Mouse (Mus musculus): ENCODE measurements at regions not wholly inside any gene's neighbourhood (a gene's known extent, or its start where the extent isn't known, plus 50 kb on each side); places are given as distances from the start of the nearest gene placed in this dataset.
A peak's percentile ranks its signal among the peaks of the same experiment; 100 is the strongest.
"Not testable (repeated sequence)": the region's sequence is repeated elsewhere in the genome, so short reads cannot be mapped to it uniquely, and the experiment has no call there.

DNA sequence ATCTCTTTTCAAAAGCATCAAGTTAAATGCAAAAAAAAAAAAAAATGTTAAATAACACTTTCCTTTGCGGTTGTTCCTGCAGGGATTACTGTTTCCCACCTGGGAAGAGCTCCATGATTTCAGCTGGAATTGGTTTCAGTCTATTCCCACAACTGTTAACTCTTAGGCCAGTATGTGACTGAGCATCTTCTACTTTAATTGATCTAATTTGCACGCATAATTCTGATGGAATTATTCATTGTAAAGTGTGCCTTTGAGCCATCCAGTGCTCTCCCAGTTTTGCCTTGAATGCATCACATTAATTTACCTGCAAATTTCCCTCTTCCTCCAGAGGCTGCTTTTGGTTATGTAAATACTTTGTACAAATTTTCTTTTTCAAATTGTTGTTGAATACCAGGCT, 114.4 kb upstream of the Bet1 start:
- Histone ChIP-seq H3K36me3 (ENCODE audit: control insufficient read depth, insufficient read depth, low read length) (no peaks in the 10 kb centered on the region), H3K4me2 (ENCODE audit: low read length) (no peak overlapping the region), H3K9ac (replicated peaks; ENCODE audit: low read length) (no peak overlapping the region), H3K4me1 (ENCODE audit: control insufficient read depth, insufficient read depth, low read length) (peaks cover 3% of the 10 kb centered on the region; the same call in 1 of the 2 replicates), H3K27ac (replicated peaks; ENCODE audit: low read depth, low read length) (no peak overlapping the region), H3K27me3 (ENCODE audit: control insufficient read depth, insufficient read depth, low read length) (no peaks in the 10 kb centered on the region), H3K9me3 (ENCODE audit: control insufficient read depth, low read length) (no peaks in the 10 kb centered on the region), H3K4me3 (replicated peaks; ENCODE audit: low read depth, low read length) (no peak overlapping the region)
- 55% methylated on average over 2 of the region's 2 CpGs for WGBS
- ATAC-seq (ENCODE audit: low FRiP score, low TSS enrichment) (peak; percentile 53; the same call in 1 of the 2 replicates), DNase-seq (peak; percentile 24)

DNA sequence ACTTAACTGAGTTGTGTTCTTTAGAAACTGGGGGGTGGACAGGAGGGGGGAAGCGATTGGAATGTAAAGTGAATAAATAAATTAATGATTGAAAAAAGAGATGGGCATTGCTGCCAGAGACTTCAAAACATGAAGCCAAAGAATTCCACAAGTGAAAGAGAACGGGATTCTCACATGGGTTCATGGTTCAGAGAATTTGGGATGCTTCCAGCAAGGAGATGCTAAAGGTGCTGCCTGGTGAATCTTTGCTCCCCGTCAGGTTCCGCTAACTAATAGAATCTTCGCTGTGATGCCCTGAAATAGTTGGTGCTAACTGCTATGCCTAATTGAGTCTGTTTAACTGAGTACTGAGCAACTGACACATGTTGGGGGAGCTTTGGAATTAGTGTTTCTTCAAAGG, 118.9 kb upstream of the Bet1 start:
- Histone ChIP-seq H3K4me2 (ENCODE audit: low read length) (no peak overlapping the region), H3K4me1 (ENCODE audit: control insufficient read depth, insufficient read depth, low read length) (peaks cover 3% of the 10 kb centered on the region; the same call in 1 of the 2 replicates), H3K27ac (replicated peaks; ENCODE audit: low read depth, low read length) (no peak overlapping the region), H3K9ac (replicated peaks; ENCODE audit: low read length) (no peak overlapping the region), H3K36me3 (ENCODE audit: control insufficient read depth, insufficient read depth, low read length) (no peaks in the 10 kb centered on the region), H3K27me3 (ENCODE audit: control insufficient read depth, insufficient read depth, low read length) (no peaks in the 10 kb centered on the region), H3K4me3 (replicated peaks; ENCODE audit: low read depth, low read length) (no peak overlapping the region), H3K9me3 (ENCODE audit: control insufficient read depth, low read length) (no peaks in the 10 kb centered on the region)
- no peak for DNase-seq
- 90% methylated on average over 5 of the region's 5 CpGs for WGBS
- ATAC-seq (ENCODE audit: low FRiP score, low TSS enrichment), result no peak

DNA sequence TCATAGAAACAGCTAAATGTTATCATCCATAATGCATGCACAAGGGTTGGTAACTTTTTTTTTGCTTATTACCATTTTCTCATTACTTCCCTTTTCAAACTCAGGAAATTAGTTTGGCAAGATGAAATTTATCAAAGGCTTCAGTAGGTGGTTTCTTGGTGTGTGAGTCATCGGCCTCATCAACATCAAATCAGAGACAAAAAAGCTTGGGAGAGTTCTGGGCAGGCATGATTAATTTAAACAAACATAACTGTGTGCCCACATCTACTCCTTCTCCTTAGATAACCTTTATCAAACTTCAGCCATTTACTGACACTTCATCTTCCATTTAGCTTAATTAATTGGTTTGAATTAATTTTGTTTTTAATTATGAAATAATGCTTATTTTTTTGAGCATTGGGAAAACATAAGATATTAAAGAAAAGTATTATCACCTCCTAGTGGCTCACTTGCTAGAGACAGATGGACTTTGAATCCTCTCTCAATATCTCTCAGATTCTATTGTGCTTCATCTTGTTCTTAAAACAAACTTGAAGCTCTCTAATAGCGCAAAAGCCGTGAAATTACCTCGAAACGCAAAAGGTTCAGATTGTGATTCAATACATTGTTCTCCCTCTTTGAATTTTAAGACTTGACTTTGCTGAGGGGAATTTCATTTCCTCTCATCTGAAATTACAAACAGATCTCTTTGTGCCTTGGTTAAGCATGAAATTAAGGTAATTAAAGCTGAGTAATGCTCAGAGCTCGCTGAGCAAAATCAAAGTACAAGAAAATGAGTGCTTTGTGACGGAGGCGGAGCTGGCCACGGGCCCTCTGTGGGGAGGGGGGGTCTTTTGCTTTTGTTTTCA, 158.7 kb upstream of the Bet1 start:
- Histone ChIP-seq H3K27ac (replicated peaks; ENCODE audit: low read depth, low read length) (no peak overlapping the region), H3K27me3 (ENCODE audit: control insufficient read depth, insufficient read depth, low read length) (no peaks in the 10 kb centered on the region), H3K4me3 (replicated peaks; ENCODE audit: low read depth, low read length) (no peak overlapping the region), H3K9ac (replicated peaks; ENCODE audit: low read length) (no peak overlapping the region), H3K4me1 (ENCODE audit: control insufficient read depth, insufficient read depth, low read length) (no peaks in the 10 kb centered on the region), H3K4me2 (ENCODE audit: low read length) (no peak overlapping the region), H3K9me3 (ENCODE audit: control insufficient read depth, low read length) (0 out of 2 replicates have a peak, but pooled peaks cover 2% of the 10 kb centered on the region), H3K36me3 (ENCODE audit: control insufficient read depth, insufficient read depth, low read length) (no peaks in the 10 kb centered on the region)
- ATAC-seq (ENCODE audit: low FRiP score, low TSS enrichment) (peak; percentile 37; the same call in 1 of the 2 replicates), DNase-seq (peak; percentile 55)
- 14% methylated on average over 9 of the region's 9 CpGs for WGBS

DNA sequence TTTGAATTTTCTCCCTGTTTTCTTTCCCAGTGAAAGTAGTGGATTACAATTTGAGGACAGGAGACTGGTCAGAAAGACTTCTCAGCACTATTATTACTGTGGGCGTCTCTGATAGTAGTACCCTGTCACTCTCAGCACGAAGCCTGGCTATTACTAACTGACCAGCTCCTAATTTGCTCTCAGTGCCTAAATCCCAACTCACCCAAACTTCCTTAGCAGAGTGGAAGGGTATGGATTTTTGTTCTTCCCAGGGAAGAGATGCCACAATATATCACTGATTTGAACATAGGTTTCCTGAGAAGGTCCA, 159.3 kb upstream of the Bet1 start:
- Histone ChIP-seq H3K27me3 (ENCODE audit: control insufficient read depth, insufficient read depth, low read length) (no peaks in the 10 kb centered on the region), H3K9ac (replicated peaks; ENCODE audit: low read length) (no peak overlapping the region), H3K4me1 (ENCODE audit: control insufficient read depth, insufficient read depth, low read length) (no peaks in the 10 kb centered on the region), H3K4me2 (ENCODE audit: low read length) (no peak overlapping the region), H3K36me3 (ENCODE audit: control insufficient read depth, insufficient read depth, low read length) (no peaks in the 10 kb centered on the region), H3K9me3 (ENCODE audit: control insufficient read depth, low read length) (0 out of 2 replicates have a peak, but pooled peaks cover 2% of the 10 kb centered on the region), H3K4me3 (replicated peaks; ENCODE audit: low read depth, low read length) (no peak overlapping the region), H3K27ac (replicated peaks; ENCODE audit: low read depth, low read length) (no peak overlapping the region)
- ATAC-seq (ENCODE audit: low FRiP score, low TSS enrichment), result no peak
- WGBS, result 22% methylated on average over 2 of the region's 2 CpGs
- DNase-seq, result no peak

DNA sequence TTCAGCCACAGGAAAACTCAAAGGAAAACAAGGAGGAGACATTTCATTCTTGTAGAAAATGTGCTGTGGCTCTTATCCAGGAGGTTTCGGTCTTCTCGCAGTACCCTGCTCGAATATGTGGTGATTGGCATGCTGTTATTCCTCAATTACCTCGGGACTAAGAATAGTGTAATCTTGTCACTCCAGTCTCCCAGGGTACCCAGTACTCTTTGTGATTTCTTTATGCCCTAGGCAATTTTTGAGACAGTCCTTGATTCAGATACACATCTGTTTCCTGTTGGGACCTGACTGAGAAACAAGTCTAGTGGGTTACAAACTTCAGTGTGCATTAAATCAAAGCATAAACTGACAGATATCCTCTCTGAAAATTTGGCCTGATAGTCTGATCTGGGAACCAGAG, 189.8 kb upstream of the Bet1 start:
- no peak for ATAC-seq (ENCODE audit: low FRiP score, low TSS enrichment)
- no peak overlapping the region for H3K4me3 ChIP-seq (replicated peaks; ENCODE audit: low read depth, low read length)
- DNase-seq, result no peak
- H3K36me3 ChIP-seq (ENCODE audit: control insufficient read depth, insufficient read depth, low read length), result no peaks in the 10 kb centered on the region
- no peak overlapping the region for H3K4me2 ChIP-seq (ENCODE audit: low read length)
- no peaks in the 10 kb centered on the region for H3K27me3 ChIP-seq (ENCODE audit: control insufficient read depth, insufficient read depth, low read length)
- no peak overlapping the region for H3K9ac ChIP-seq (replicated peaks; ENCODE audit: low read length)
- H3K27ac ChIP-seq (replicated peaks; ENCODE audit: low read depth, low read length), result no peak overlapping the region
- WGBS, result 58% methylated on average over 4 of the region's 4 CpGs
- H3K9me3 ChIP-seq (ENCODE audit: control insufficient read depth, low read length), result no peaks in the 10 kb centered on the region
- 0 out of 2 replicates have a peak, but pooled peaks cover 4% of the 10 kb centered on the region for H3K4me1 ChIP-seq (ENCODE audit: control insufficient read depth, insufficient read depth, low read length)

DNA sequence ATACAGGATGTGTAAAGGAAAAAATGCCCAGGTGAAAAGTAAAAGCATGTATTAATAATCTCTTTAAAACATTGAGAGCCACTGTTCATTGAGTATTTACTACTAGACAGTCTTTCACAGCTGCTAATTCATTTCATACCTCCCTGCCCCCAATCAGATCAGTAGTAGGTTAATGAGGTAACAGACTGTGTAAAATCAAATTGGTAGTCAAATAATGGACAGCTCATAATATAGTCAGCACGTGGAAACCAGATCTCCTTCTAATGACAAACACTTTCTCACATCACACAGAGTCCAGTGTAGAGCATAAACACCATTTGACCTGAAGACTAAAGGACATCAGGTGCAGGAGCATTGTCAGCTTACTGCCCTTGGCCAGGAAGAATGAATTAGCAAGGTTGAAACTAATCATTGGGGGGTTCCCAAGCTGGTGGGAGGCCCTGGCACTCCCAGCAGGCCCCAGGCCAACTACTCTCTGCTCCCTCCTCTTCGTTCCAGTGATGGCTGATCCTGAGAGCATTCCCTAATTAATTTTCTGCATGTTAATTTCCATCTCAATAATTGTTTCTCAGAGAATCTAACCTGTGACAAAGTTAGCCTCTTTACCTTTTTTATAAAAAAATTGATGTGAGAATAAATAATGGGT, 190.6 kb upstream of the Bet1 start:
- H3K9ac ChIP-seq (replicated peaks; ENCODE audit: low read length), result no peak overlapping the region
- no peak for DNase-seq
- no peaks in the 10 kb centered on the region for H3K36me3 ChIP-seq (ENCODE audit: control insufficient read depth, insufficient read depth, low read length)
- WGBS, result 38% methylated on average over 2 of the region's 2 CpGs
- H3K4me3 ChIP-seq (replicated peaks; ENCODE audit: low read depth, low read length), result no peak overlapping the region
- 0 out of 2 replicates have a peak, but pooled peaks cover 4% of the 10 kb centered on the region for H3K4me1 ChIP-seq (ENCODE audit: control insufficient read depth, insufficient read depth, low read length)
- no peak for ATAC-seq (ENCODE audit: low FRiP score, low TSS enrichment)
- no peaks in the 10 kb centered on the region for H3K27me3 ChIP-seq (ENCODE audit: control insufficient read depth, insufficient read depth, low read length)
- no peak overlapping the region for H3K4me2 ChIP-seq (ENCODE audit: low read length)
- no peaks in the 10 kb centered on the region for H3K9me3 ChIP-seq (ENCODE audit: control insufficient read depth, low read length)
- H3K27ac ChIP-seq (replicated peaks; ENCODE audit: low read depth, low read length), result no peak overlapping the region

DNA sequence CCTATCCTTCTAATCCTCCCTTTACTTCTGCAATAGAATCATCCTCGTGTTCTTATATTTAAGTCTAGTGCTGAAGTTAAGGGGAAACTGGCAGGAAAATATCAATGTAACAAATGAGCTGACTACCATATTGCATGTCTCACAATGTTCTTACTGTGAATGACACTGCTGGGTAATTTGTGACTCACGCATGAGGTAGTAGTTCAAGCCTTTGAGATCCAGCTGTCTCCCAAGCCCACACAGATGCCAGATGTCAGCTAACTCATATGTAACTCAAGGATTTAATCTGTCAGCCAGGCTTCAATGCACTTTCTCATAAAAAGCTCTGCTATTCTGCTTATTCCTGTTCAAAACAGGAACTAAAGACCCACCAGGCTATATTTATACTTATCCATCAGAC, 204.6 kb upstream of the Bet1 start:
- DNase-seq, result no peak
- no peaks in the 10 kb centered on the region for H3K9me3 ChIP-seq (ENCODE audit: control insufficient read depth, low read length)
- no peak overlapping the region for H3K9ac ChIP-seq (replicated peaks; ENCODE audit: low read length)
- no peak overlapping the region for H3K27ac ChIP-seq (replicated peaks; ENCODE audit: low read depth, low read length)
- H3K36me3 ChIP-seq (ENCODE audit: control insufficient read depth, insufficient read depth, low read length), result no peaks in the 10 kb centered on the region
- ATAC-seq (ENCODE audit: low FRiP score, low TSS enrichment), result no peak
- no peak overlapping the region for H3K4me3 ChIP-seq (replicated peaks; ENCODE audit: low read depth, low read length)
- H3K4me2 ChIP-seq (ENCODE audit: low read length), result no peak overlapping the region
- H3K27me3 ChIP-seq (ENCODE audit: control insufficient read depth, insufficient read depth, low read length), result no peaks in the 10 kb centered on the region
- no peaks in the 10 kb centered on the region for H3K4me1 ChIP-seq (ENCODE audit: control insufficient read depth, insufficient read depth, low read length)
- 88% methylated on average over 2 of the region's 2 CpGs for WGBS

DNA sequence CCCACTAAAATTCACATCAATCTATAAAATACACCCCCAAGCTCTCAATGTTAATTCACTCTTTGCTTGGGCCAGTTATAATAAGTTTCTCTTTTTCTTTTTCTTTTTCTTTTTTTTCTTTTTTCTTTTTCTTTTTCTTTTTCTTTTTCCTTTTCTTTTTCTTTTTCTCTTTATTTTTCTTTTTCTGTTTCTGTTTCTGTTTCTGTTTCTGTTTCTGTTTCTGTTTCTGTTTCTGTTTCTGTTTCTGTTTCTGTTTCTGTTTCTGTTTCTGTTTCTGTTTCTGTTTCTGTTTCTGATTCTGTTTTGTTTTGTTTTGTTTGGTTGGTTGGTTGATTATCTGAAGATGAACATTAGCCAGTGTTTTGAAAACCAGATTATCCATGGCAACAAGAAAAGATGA, 201.2 kb upstream of the Col1a2 start:
- not testable (repeated sequence) for DNase-seq; H3K9me3 ChIP-seq (ENCODE audit: control insufficient read depth, low read length); H3K9ac ChIP-seq (replicated peaks; ENCODE audit: low read length); ATAC-seq (ENCODE audit: low FRiP score, low TSS enrichment); H3K27ac ChIP-seq (replicated peaks; ENCODE audit: low read depth, low read length); H3K27me3 ChIP-seq (ENCODE audit: control insufficient read depth, insufficient read depth, low read length); H3K4me1 ChIP-seq (ENCODE audit: control insufficient read depth, insufficient read depth, low read length); H3K4me2 ChIP-seq (ENCODE audit: low read length); H3K36me3 ChIP-seq (ENCODE audit: control insufficient read depth, insufficient read depth, low read length); H3K4me3 ChIP-seq (replicated peaks; ENCODE audit: low read depth, low read length)

DNA sequence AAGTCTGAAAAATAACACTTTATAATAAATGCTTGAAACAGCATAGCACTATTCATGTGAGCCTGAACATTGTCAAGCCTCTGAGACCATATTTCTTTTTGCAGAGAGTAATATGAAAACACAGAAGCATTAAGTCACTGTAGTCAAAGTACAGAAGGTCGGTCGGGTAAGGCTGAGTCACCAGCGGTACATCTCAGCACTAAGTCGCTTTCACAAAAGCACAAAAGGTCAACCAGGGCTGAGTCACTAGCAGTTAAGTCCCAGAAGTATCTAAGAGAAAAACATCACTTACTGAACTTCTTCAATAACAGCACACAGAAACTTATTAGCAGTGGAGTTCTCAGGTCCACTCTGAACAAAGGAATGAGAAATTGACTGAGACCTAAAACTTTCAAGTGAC, 154.7 kb upstream of the Col1a2 start:
- no peak overlapping the region for H3K4me3 ChIP-seq (replicated peaks; ENCODE audit: low read depth, low read length)
- no peaks in the 10 kb centered on the region for H3K9me3 ChIP-seq (ENCODE audit: control insufficient read depth, low read length)
- H3K27me3 ChIP-seq (ENCODE audit: control insufficient read depth, insufficient read depth, low read length), result no peaks in the 10 kb centered on the region
- H3K4me2 ChIP-seq (ENCODE audit: low read length), result no peak overlapping the region
- H3K27ac ChIP-seq (replicated peaks; ENCODE audit: low read depth, low read length), result no peak overlapping the region
- no peaks in the 10 kb centered on the region for H3K36me3 ChIP-seq (ENCODE audit: control insufficient read depth, insufficient read depth, low read length)
- ATAC-seq (ENCODE audit: low FRiP score, low TSS enrichment) (no peak), DNase-seq (no peak)
- no peak overlapping the region for H3K9ac ChIP-seq (replicated peaks; ENCODE audit: low read length)
- 87% methylated on average over 4 of the region's 4 CpGs for WGBS
- no peaks in the 10 kb centered on the region for H3K4me1 ChIP-seq (ENCODE audit: control insufficient read depth, insufficient read depth, low read length)
